Mouse (Mus musculus): Measurements from ENCODE around the gene Egln1.

- TF ChIP-seq CTCF (IDR thresholded peaks at IDR 0.05; ENCODE audit: control insufficient read depth, insufficient read depth, insufficient replicate concordance, low read depth, low read length) (no peak), POLR2A (IDR thresholded peaks at IDR 0.05; ENCODE audit: control insufficient read depth, low read depth, low read length) (no peak)
Observed at GRCm38 (mm10) chr8:124869708-124870107, 79.4 kb downstream of the Egln1 start.

Measured in testis, adult 2 months (tissue).